Mouse (Mus musculus) embryonic facial prominence, embryonic 14.5 days (tissue): ENCODE results near the gene Ube2d3. TPM values are rescaled to one million over a fixed set of nuclear protein-coding genes. Genes with fewer than 3 reads are reported as not detected.

Experiments used
- ATAC-seq: fragments of 200-750 bp; cut with Nextera tagmentation; 2 replicates; pipeline ENCODE4 v1.8.0; 2017; ENCODE audit warnings: low read depth, moderate number of reproducible peaks, moderate TSS enrichment
- DNase-seq: peaks from one replicate; pipeline ENCODE4 v3.0.0-alpha.2; 2015; ENCODE audit warnings: low spot score
- H3K27ac ChIP-seq: fragments of 300-500 bp; sonication (generic); replicated peaks from 2 replicates; pipeline ENCODE4 v1.5.1; 2014; ENCODE audit warnings: low read depth, mild to moderate bottlenecking, low read length, moderate library complexity
- H3K27me3 ChIP-seq: fragments of 300-500 bp; sonication (generic); replicated peaks from 2 replicates; pipeline ENCODE4 v1.6.1; 2014; ENCODE audit warnings: low read length; ENCODE audit not compliant: control insufficient read depth, insufficient read depth
- H3K36me3 ChIP-seq: fragments of 300-500 bp; sonication (generic); 2 replicates; pipeline ENCODE4 v1.6.1; 2014; ENCODE audit warnings: low read length, mixed read lengths; ENCODE audit not compliant: control insufficient read depth, insufficient read depth
- H3K4me1 ChIP-seq: fragments of 300-500 bp; sonication (generic); 2 replicates; pipeline ENCODE4 v1.6.1; 2014; ENCODE audit warnings: antibody characterized with exemption, low read length; ENCODE audit not compliant: control insufficient read depth, insufficient read depth
- H3K4me2 ChIP-seq: fragments of 300-500 bp; sonication (generic); 2 replicates; pipeline ENCODE4 v1.6.1; 2014; ENCODE audit warnings: low read depth, mild to moderate bottlenecking, low read length, moderate library complexity, mixed read lengths
- H3K4me3 ChIP-seq: fragments of 300-500 bp; sonication (generic); 2 replicates; pipeline ENCODE4 v1.5.1; 2014; ENCODE audit warnings: low read depth, mild to moderate bottlenecking, low read length
- H3K9ac ChIP-seq: fragments of 300-500 bp; sonication (generic); 2 replicates; pipeline ENCODE4 v1.6.1; 2014; ENCODE audit warnings: low read depth, mild to moderate bottlenecking, low read length, moderate library complexity, mixed read lengths
- H3K9me3 ChIP-seq: fragments of 300-500 bp; sonication (generic); 2 replicates; pipeline ENCODE4 v1.6.1; 2016; ENCODE audit warnings: low read length; ENCODE audit not compliant: control insufficient read depth
- WGBS: fragments of 180-500 bp; shearing (Covaris S2); extraction: QIAGEN DNeasy Blood & Tissue Kit; methylation state at CpG from one replicate; pipeline ENCODE4 v1.1.7; 2014; 5-methylcytosine and 5-hydroxymethylcytosine counted together
- polyA plus RNA-seq: library from polyadenylated mRNA; unstranded; fragments of >200 nt; fragmentation: Nextera tagmentation; extraction: Ambion mirVana; gene quantifications from 2 replicates; pipeline ENCODE4 v1.2.1, GENCODE M21; 2014

The Ube2d3 gene
- polyA plus RNA-seq, 1 experiment from 2014 or later, result 506 TPM

DNA sequence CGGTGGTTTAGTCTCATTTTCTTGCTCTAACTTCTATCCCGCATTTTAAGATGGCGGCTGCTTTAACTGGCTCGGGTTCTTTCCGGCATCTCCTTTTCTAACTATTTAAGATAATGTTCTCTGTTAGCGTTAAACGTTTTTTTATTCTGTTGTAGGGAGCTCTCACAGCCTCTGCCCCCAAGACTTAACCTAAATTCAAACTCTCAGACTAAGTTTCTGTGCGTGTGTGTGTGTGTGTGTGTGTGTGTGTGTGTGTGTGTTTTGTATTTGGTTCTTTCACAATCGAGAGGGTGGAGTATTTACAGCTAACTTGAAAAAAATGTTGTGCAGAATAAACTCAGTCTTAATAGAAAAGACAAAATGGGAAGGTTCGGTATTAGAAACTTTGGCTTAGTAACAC lies 2.7 kb downstream of the Ube2d3 start:
- Histone ChIP-seq H3K36me3 (peaks cover 31% of the 10 kb centered on the region), H3K4me1 (peaks cover 19% of the 10 kb centered on the region), H3K9ac (peak overlapping the region; percentile 99), H3K4me2 (peak overlapping the region; percentile 96), H3K4me3 (peak overlapping the region; percentile 73), H3K27me3 (no peaks in the 10 kb centered on the region), H3K27ac (peak overlapping the region; percentile 100; the same call in 1 of the 2 replicates), H3K9me3 (no peaks in the 10 kb centered on the region)
- DNase-seq (no peak), ATAC-seq (no peak)
- WGBS, result 36% methylated on average over 10 of the region's 10 CpGs

DNA sequence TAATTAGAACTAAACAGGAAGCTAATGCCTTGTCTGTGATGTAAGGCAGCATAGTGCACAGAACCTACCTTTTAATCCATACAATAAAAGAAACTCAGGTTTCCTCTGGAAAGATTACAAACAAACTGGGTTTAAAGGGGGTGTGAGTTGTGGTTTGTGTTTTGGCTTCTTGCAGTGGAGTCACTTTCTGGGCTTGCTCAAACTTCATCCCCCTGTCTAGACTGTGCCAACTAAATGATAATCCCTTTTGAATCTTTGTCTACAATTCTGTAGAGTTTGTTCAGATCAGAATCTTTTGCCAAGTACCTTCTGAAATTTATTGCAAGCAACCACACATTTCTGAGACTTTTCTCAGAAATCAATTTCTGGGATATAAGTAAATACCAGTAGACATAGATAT lies 7.0 kb downstream of the Ube2d3 start:
- ATAC-seq (peak; percentile 57; the same call in 1 of the 2 replicates), DNase-seq (peak; percentile 26)
- no peak overlapping the region for H3K4me3 ChIP-seq
- H3K27me3 ChIP-seq, result no peaks in the 10 kb centered on the region
- peaks cover 53% of the 10 kb centered on the region for H3K36me3 ChIP-seq
- H3K9me3 ChIP-seq, result no peaks in the 10 kb centered on the region
- peaks cover 12% of the 10 kb centered on the region for H3K4me1 ChIP-seq
- H3K9ac ChIP-seq, result no peak overlapping the region
- no peak overlapping the region for H3K27ac ChIP-seq
- H3K4me2 ChIP-seq, result no peak overlapping the region

DNA sequence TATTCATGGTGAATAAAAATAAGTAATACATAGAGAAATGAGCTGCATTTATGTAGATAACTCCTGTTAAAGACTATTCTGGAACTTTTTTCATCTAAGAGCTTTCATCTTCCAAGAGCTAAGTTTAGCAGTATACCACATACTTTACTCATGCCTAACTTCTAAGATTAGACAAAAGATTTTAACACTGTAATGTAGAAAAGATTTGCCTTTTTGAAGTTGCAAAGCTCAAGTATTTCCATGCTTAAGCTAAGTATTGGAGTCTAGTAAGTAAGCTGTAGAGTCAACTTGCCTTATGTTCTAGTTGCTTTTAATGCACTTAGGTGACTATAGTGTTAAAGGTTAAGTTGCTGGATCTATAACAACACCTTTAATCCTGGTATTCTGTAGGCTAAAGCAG lies 21.0 kb downstream of the Ube2d3 start:
- Histone ChIP-seq H3K4me2 (no peak overlapping the region), H3K9me3 (no peaks in the 10 kb centered on the region), H3K27ac (no peak overlapping the region), H3K4me1 (no peaks in the 10 kb centered on the region), H3K4me3 (no peak overlapping the region), H3K9ac (no peak overlapping the region), H3K36me3 (peaks cover 79% of the 10 kb centered on the region), H3K27me3 (no peaks in the 10 kb centered on the region)
- ATAC-seq, result no peak
- no peak for DNase-seq

DNA sequence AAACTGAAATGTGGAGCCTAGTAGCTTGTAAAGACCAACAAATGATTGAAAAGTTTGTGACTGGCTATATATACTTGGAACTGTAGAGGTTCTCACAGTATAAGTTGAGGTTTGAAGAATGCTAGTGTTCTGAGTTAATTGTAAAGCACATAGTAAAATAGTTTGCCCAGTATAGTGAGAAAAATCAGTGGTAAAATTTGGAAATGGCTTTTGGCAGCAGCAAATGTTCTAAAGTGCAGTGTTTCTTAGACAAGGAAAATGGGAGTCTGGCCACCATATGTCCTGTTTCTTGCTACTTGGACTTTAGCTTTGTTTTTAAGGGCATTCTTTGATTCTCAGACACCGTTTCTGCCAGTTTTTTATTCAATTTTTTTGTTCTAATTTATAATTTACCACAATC lies 30.5 kb downstream of the Ube2d3 start:
- no peak overlapping the region for H3K27ac ChIP-seq
- H3K4me2 ChIP-seq, result no peak overlapping the region
- DNase-seq, result no peak
- peaks cover 33% of the 10 kb centered on the region for H3K36me3 ChIP-seq
- peaks cover 5% of the 10 kb centered on the region; the same call in 1 of the 2 replicates for H3K4me1 ChIP-seq
- no peaks in the 10 kb centered on the region for H3K27me3 ChIP-seq
- H3K9me3 ChIP-seq, result no peaks in the 10 kb centered on the region
- ATAC-seq, result no peak
- H3K9ac ChIP-seq, result no peak overlapping the region
- WGBS, result 70% methylated on average over 1 of the region's 1 CpGs
- H3K4me3 ChIP-seq, result no peak overlapping the region

DNA sequence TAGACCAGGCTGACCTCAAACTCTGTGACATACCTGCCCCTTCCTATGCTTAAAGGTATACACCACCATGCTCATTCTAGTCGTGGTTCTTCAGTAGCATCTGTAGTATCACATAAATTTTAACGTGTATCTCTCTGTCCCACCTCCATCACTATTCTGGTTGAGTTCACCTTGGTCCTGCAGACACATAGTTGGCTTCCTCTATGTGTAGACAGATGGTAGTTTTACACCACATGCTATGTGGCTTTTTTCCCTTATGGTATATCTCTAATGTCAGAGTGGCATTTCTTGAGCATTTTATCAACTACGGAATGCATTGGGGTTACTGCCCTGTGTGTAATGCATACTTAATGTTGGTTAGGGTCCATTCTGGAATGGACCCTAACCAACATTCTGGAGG lies 31.2 kb downstream of the Ube2d3 start:
- DNase-seq (no peak), ATAC-seq (0 out of 2 replicates have a peak, but pooled peaks have one; percentile 10)
- Histone ChIP-seq H3K4me2 (no peak overlapping the region), H3K4me3 (no peak overlapping the region), H3K4me1 (peaks cover 5% of the 10 kb centered on the region; the same call in 1 of the 2 replicates), H3K9me3 (no peaks in the 10 kb centered on the region), H3K9ac (no peak overlapping the region), H3K36me3 (peaks cover 26% of the 10 kb centered on the region), H3K27me3 (no peaks in the 10 kb centered on the region), H3K27ac (no peak overlapping the region)
- 58% methylated on average over 3 of the region's 3 CpGs for WGBS

DNA sequence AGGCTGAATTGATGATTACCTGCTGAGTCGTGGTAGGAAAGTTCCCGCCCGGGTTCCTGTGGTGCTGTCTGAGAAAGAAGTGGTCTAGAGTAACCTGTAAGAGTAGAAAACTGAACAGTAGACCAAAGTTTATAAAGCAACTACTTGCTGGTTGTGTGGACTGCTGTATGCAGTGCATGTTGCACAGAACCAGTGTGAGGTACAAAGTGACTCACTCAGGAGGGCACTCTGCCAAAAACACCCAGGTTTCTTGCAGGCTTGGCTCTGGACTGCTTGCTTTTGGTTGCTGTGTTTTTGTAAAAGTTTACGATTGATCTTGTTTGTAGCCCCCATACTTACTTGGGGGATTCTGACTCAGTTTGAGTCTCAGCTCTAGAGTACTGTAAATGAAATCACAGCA lies 32.0 kb downstream of the Ube2d3 start:
- peaks cover 5% of the 10 kb centered on the region; the same call in 1 of the 2 replicates for H3K4me1 ChIP-seq
- H3K4me2 ChIP-seq, result no peak overlapping the region
- no peak overlapping the region for H3K9ac ChIP-seq
- ATAC-seq (peak; percentile 82), DNase-seq (peak; percentile 84)
- WGBS, result 36% methylated on average over 4 of the region's 4 CpGs
- peak overlapping the region; percentile 24; the same call in 1 of the 2 replicates for H3K27ac ChIP-seq
- no peaks in the 10 kb centered on the region for H3K9me3 ChIP-seq
- H3K36me3 ChIP-seq, result peaks cover 18% of the 10 kb centered on the region
- H3K27me3 ChIP-seq, result no peaks in the 10 kb centered on the region
- H3K4me3 ChIP-seq, result no peak overlapping the region

DNA sequence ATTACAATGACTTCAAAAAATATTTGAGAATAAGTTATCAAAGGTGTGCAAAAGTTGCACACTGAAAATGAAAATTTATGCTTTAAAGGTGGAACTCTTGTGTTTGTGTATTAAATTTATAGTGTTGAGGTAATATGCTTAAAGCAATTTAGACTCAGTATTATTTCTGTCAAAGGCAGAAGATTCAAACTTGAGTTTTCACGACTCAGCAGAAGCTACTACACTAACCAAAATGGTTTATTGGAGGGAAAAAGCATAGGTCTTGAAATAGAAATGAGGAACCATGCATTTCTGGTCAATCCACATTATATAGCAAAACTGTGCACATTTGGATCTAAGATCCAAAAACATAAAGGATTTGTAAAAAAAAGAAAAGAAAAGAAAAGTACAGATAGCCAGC lies 32.9 kb downstream of the Ube2d3 start:
- Histone ChIP-seq H3K27me3 (no peaks in the 10 kb centered on the region), H3K9ac (no peak overlapping the region), H3K36me3 (peaks cover 16% of the 10 kb centered on the region), H3K4me2 (no peak overlapping the region), H3K9me3 (no peaks in the 10 kb centered on the region), H3K27ac (no peak overlapping the region), H3K4me1 (peaks cover 5% of the 10 kb centered on the region; the same call in 1 of the 2 replicates), H3K4me3 (no peak overlapping the region)
- DNase-seq (no peak), ATAC-seq (no peak)
- 86% methylated on average over 1 of the region's 1 CpGs for WGBS

DNA sequence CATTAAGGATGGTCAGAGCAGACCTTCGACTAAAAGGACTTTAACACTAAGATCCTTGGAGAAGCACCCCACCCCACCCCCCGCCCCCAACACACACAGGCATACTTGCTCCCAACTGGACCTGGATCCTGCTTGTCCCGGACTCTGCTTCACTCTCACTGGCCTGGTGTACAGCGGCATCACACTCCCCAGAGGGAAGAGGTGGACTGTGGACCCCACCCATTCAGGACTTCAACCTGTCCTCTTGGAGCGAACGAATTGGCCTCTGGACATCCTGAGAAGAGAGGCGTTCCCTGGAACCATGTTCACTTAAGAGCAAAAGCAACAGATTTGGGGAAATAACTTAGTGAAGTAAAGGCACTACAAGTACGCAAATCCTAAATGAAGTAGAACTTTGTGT lies 37.1 kb downstream of the Ube2d3 start:
- Histone ChIP-seq H3K9me3 (no peaks in the 10 kb centered on the region), H3K9ac (no peak overlapping the region), H3K4me3 (no peak overlapping the region), H3K27me3 (no peaks in the 10 kb centered on the region), H3K36me3 (no peaks in the 10 kb centered on the region), H3K4me1 (peaks cover 3% of the 10 kb centered on the region; the same call in 1 of the 2 replicates), H3K27ac (no peak overlapping the region), H3K4me2 (no peak overlapping the region)
- DNase-seq (no peak), ATAC-seq (no peak)
- 88% methylated on average over 8 of the region's 8 CpGs for WGBS

DNA sequence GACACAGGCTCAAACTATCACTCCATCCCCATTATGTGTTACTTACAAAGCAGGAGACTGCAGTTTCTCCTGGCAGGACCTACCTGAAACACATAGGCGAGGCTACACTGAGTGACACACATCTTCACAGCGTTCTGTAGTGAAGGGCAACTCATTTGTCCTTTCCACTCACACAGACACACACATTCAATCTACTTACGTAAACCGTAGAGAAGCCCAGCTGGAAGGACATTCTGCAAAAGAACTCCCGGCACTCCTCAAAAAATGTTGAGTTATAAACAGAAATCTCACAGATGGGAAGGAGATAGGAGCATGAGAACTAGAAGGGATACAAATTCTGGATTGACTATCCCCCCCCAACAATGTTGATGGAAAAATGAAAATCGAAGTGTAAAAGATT lies 38.3 kb downstream of the Ube2d3 start:
- Histone ChIP-seq H3K4me1 (no peaks in the 10 kb centered on the region), H3K9me3 (no peaks in the 10 kb centered on the region), H3K4me2 (no peak overlapping the region), H3K9ac (no peak overlapping the region), H3K36me3 (no peaks in the 10 kb centered on the region), H3K27ac (no peak overlapping the region), H3K27me3 (no peaks in the 10 kb centered on the region), H3K4me3 (no peak overlapping the region)
- WGBS, result 75% methylated on average over 6 of the region's 6 CpGs
- ATAC-seq, result no peak
- DNase-seq, result no peak
